Mouse (Mus musculus) limb, embryonic 14.5 days (tissue): Measurements from ENCODE around the gene Syne2. TPM values are rescaled to one million over a fixed set of nuclear protein-coding genes. Genes with fewer than 3 reads are reported as not detected.

Experiments
- ATAC-seq: fragments of 200-750 bp; cut with Nextera tagmentation; 2 replicates; pipeline ENCODE4 v1.8.0; 2017; ENCODE audit warnings: low read depth, moderate number of reproducible peaks, moderate TSS enrichment; ENCODE audit not compliant: low FRiP score
- DNase-seq: peaks from one replicate; pipeline ENCODE4 v3.0.0-alpha.2; 2015; ENCODE audit warnings: low spot score
- H3K27ac ChIP-seq: fragments of 300-500 bp; sonication (generic); replicated peaks from 2 replicates; pipeline ENCODE4 v1.5.1; 2014; ENCODE audit warnings: low read depth, mild to moderate bottlenecking, low read length, moderate library complexity, mixed read lengths
- H3K27me3 ChIP-seq: fragments of 300-500 bp; sonication (generic); 2 replicates; pipeline ENCODE4 v1.6.1; 2014; ENCODE audit warnings: low read length, mixed read lengths; ENCODE audit not compliant: control insufficient read depth, insufficient read depth
- H3K36me3 ChIP-seq: fragments of 300-500 bp; sonication (generic); 2 replicates; pipeline ENCODE4 v1.6.1; 2014; ENCODE audit warnings: mild to moderate bottlenecking, low read length, moderate library complexity, mixed read lengths; ENCODE audit not compliant: control insufficient read depth, insufficient read depth
- H3K4me1 ChIP-seq: fragments of 300-500 bp; sonication (generic); 2 replicates; pipeline ENCODE4 v1.6.1; 2014; ENCODE audit warnings: antibody characterized with exemption, low read length, mixed read lengths; ENCODE audit not compliant: control insufficient read depth, insufficient read depth
- H3K4me2 ChIP-seq: fragments of 300-500 bp; sonication (generic); replicated peaks from 2 replicates; pipeline ENCODE4 v1.6.1; 2014; ENCODE audit warnings: low read depth, mild to moderate bottlenecking, low read length, moderate library complexity; ENCODE audit not compliant: severe bottlenecking
- H3K4me3 ChIP-seq: fragments of 300-500 bp; sonication (generic); replicated peaks from 2 replicates; pipeline ENCODE4 v1.5.1; 2014; ENCODE audit warnings: low read length
- H3K9ac ChIP-seq: fragments of 300-500 bp; sonication (generic); 2 replicates; pipeline ENCODE4 v1.6.1; 2014; ENCODE audit warnings: mild to moderate bottlenecking, low read depth, low read length, moderate library complexity; ENCODE audit not compliant: severe bottlenecking
- H3K9me3 ChIP-seq: fragments of 300-500 bp; sonication (generic); 2 replicates; pipeline ENCODE4 v1.6.1; 2016; ENCODE audit warnings: low read length; ENCODE audit not compliant: control insufficient read depth
- POLR2A ChIP-seq: fragments of 200-500 bp; IDR thresholded peaks from 2 replicates; pipeline ENCODE4 v1.8.0; 2012; ENCODE audit warnings: inconsistent platforms, mild to moderate bottlenecking, moderate library complexity, borderline replicate concordance; ENCODE audit not compliant: insufficient read depth, insufficient read length; ENCODE audit errors: extremely low read depth
- WGBS: fragments of 180-500 bp; shearing (Covaris S2); extraction: QIAGEN DNeasy Blood & Tissue Kit; methylation state at CpG from one replicate; pipeline ENCODE4 v1.1.7; 2014; 5-methylcytosine and 5-hydroxymethylcytosine counted together
- polyA plus RNA-seq, 2 experiments: library from polyadenylated mRNA; depleted of rRNA in 1 of 2; stranded (reverse) in 1 of 2; unstranded in 1 of 2; fragments of >200 nt; fragmentation: Nextera tagmentation in 1 of 2; extraction: Ambion mirVana in 1 of 2; gene quantifications; 2 replicates each; pipeline versions ENCODE4 v1.2.1 to v1.2.3; 2012 to 2014

Syne2 gene
- polyA plus RNA-seq, 2 experiments: 41.5 to 48.0 TPM

- H3K9me3 ChIP-seq: no peaks in the 10 kb centered on the region
- H3K27ac ChIP-seq: no peak overlapping the region
- no peak overlapping the region for H3K9ac ChIP-seq
- peaks cover 46% of the 10 kb centered on the region for H3K36me3 ChIP-seq
- no peaks in the 10 kb centered on the region for H3K27me3 ChIP-seq
- DNase-seq (no peak), ATAC-seq (no peak)
- no peak overlapping the region for H3K4me3 ChIP-seq
- no peak overlapping the region for H3K4me2 ChIP-seq
- no peak for TF ChIP-seq POLR2A
- 85% methylated on average over 8 of the region's 8 CpGs for WGBS
- H3K4me1 ChIP-seq: no peaks in the 10 kb centered on the region
These were observed 230.7 kb downstream of the Syne2 start for GRCm38 (mm10) chr12:76048672-76049071.

GRCm38 (mm10) chr12:76049343-76049742, 231.4 kb downstream of the Syne2 start:
- Histone ChIP-seq H3K4me1 (no peaks in the 10 kb centered on the region), H3K9me3 (no peaks in the 10 kb centered on the region), H3K4me3 (no peak overlapping the region), H3K36me3 (peaks cover 40% of the 10 kb centered on the region), H3K27me3 (no peaks in the 10 kb centered on the region), H3K9ac (no peak overlapping the region), H3K4me2 (no peak overlapping the region), H3K27ac (no peak overlapping the region)
- no peak for TF ChIP-seq POLR2A
- ATAC-seq (no peak), DNase-seq (no peak)
- 78% methylated on average over 5 of the region's 5 CpGs for WGBS

GRCm38 (mm10) chr12:76051879-76052278, 233.9 kb downstream of the Syne2 start:
- H3K27me3 ChIP-seq: no peaks in the 10 kb centered on the region
- peaks cover 49% of the 10 kb centered on the region for H3K36me3 ChIP-seq
- no peaks in the 10 kb centered on the region for H3K9me3 ChIP-seq
- TF ChIP-seq POLR2A: no peak
- no peak overlapping the region for H3K4me3 ChIP-seq
- no peak overlapping the region for H3K9ac ChIP-seq
- ATAC-seq (no peak), DNase-seq (no peak)
- WGBS: 95% methylated on average over 9 of the region's 9 CpGs
- no peak overlapping the region for H3K27ac ChIP-seq
- no peaks in the 10 kb centered on the region for H3K4me1 ChIP-seq
- no peak overlapping the region for H3K4me2 ChIP-seq

- no peak overlapping the region for H3K4me2 ChIP-seq
- peaks cover 54% of the 10 kb centered on the region for H3K36me3 ChIP-seq
These were observed 236.7 kb downstream of the Syne2 start for GRCm38 (mm10) chr12:76054653-76055052.

GRCm38 (mm10) chr12:76063001-76063400, 245.1 kb downstream of the Syne2 start:
- Histone ChIP-seq H3K27ac (no peak overlapping the region), H3K4me1 (no peaks in the 10 kb centered on the region), H3K27me3 (no peaks in the 10 kb centered on the region), H3K9ac (no peak overlapping the region), H3K4me2 (no peak overlapping the region), H3K4me3 (no peak overlapping the region), H3K9me3 (no peaks in the 10 kb centered on the region), H3K36me3 (peaks cover 58% of the 10 kb centered on the region)
- no peak for TF ChIP-seq POLR2A
- ATAC-seq (no peak), DNase-seq (no peak)
- WGBS: 95% methylated on average over 4 of the region's 4 CpGs

More at GRCm38 (mm10) chr12:76054653-76055052, 236.7 kb downstream of the Syne2 start:
- Histone ChIP-seq H3K9ac (no peak overlapping the region), H3K27me3 (no peaks in the 10 kb centered on the region), H3K4me1 (0 out of 2 replicates have a peak, but pooled peaks cover 2% of the 10 kb centered on the region), H3K4me3 (no peak overlapping the region), H3K9me3 (no peaks in the 10 kb centered on the region), H3K27ac (no peak overlapping the region)
- DNase-seq: no peak
- TF ChIP-seq POLR2A: no peak
- ATAC-seq: no peak
- WGBS: 83% methylated on average over 9 of the region's 9 CpGs

- 84% methylated on average over 5 of the region's 5 CpGs for WGBS
- ATAC-seq: no peak
- no peak for TF ChIP-seq POLR2A
- Histone ChIP-seq H3K4me2 (no peak overlapping the region), H3K4me1 (peaks cover 17% of the 10 kb centered on the region), H3K27me3 (no peaks in the 10 kb centered on the region), H3K9me3 (no peaks in the 10 kb centered on the region), H3K27ac (no peak overlapping the region), H3K36me3 (peaks cover 27% of the 10 kb centered on the region), H3K4me3 (no peak overlapping the region), H3K9ac (no peak overlapping the region)
- no peak for DNase-seq
These were observed 252.5 kb downstream of the Syne2 start for GRCm38 (mm10) chr12:76070386-76070785.
